Mouse (Mus musculus) urinary bladder, adult 18-20 months (tissue): ENCODE data around the gene Frs3.

Experiments used
- DNase-seq, 2 experiments: peaks; one replicate each; pipeline ENCODE4 v3.0.0; 2022; ENCODE audit warnings: low spot score in 2 of 2, mixed read lengths in 2 of 2

Gene Frs3

GRCm38 (mm10) chr17:47691650-47692049, 2.8 kb downstream of the Frs3 start:
- no peak for DNase-seq

- no peak for DNase-seq
These were observed 5.0 kb downstream of the Frs3 start for GRCm38 (mm10) chr17:47693671-47694441.

GRCm38 (mm10) chr17:47694442-47694502, 5.4 kb downstream of the Frs3 start, which contains the start of gene Gm21981:
TSS of gene Gm21981 (minus strand) at chr17:47694455.
- no peak for DNase-seq

GRCm38 (mm10) chr17:47694503-47695336, 5.9 kb downstream of the Frs3 start, which contains the start of gene Prickle4:
TSS of gene Prickle4 (minus strand) at chr17:47694736.
- peak; percentile 95 for DNase-seq

- no peak for DNase-seq
These were observed 6.5 kb downstream of the Frs3 start for GRCm38 (mm10) chr17:47695337-47695710.

GRCm38 (mm10) chr17:47698156-47698555, 9.3 kb downstream of the Frs3 start:
- no peak for DNase-seq

- no peak for DNase-seq
These were observed 10.2 kb downstream of the Frs3 start for GRCm38 (mm10) chr17:47699055-47699454.

- no peak for DNase-seq
These were observed 13.0 kb downstream of the Frs3 start for GRCm38 (mm10) chr17:47701793-47702192.

- DNase-seq = no peak
These were observed 13.9 kb downstream of the Frs3 start for GRCm38 (mm10) chr17:47702548-47703345.

- DNase-seq = no peak
These were observed 14.7 kb downstream of the Frs3 start for GRCm38 (mm10) chr17:47703556-47703955.

- no peak for DNase-seq
These were observed 15.9 kb downstream of the Frs3 start for GRCm38 (mm10) chr17:47704692-47705091.

GRCm38 (mm10) chr17:47706196-47706595, 17.4 kb downstream of the Frs3 start:
- DNase-seq = no peak

- DNase-seq = no peak
These were observed 19.1 kb downstream of the Frs3 start for GRCm38 (mm10) chr17:47707961-47708360.

- DNase-seq = no peak
These were observed 20.1 kb downstream of the Frs3 start for GRCm38 (mm10) chr17:47708972-47709371.

GRCm38 (mm10) chr17:47710036-47710435, 21.2 kb downstream of the Frs3 start:
- no peak for DNase-seq

- DNase-seq = no peak
These were observed 23.1 kb downstream of the Frs3 start for GRCm38 (mm10) chr17:47711883-47712282.

GRCm38 (mm10) chr17:47712889-47713571, 24.2 kb downstream of the Frs3 start:
- DNase-seq = no peak

GRCm38 (mm10) chr17:47715037-47715436, 26.2 kb downstream of the Frs3 start:
- DNase-seq = no peak

GRCm38 (mm10) chr17:47721183-47721582, 32.4 kb downstream of the Frs3 start:
- no peak for DNase-seq

GRCm38 (mm10) chr17:47726566-47726965, 37.7 kb downstream of the Frs3 start, which contains the start of gene Pgc:
TSS of gene Pgc (plus strand) at chr17:47726842.
- no peak for DNase-seq

- DNase-seq = no peak
These were observed 42.1 kb downstream of the Frs3 start for GRCm38 (mm10) chr17:47730633-47731575.
